Mouse (Mus musculus): ENCODE data around the gene Serinc4. TPM values are rescaled to one million over a fixed set of nuclear protein-coding genes. Genes with fewer than 3 reads are reported as not detected.
"Not testable (repeated sequence)": the region's sequence is repeated elsewhere in the genome, so short reads cannot be mapped to it uniquely, and the experiment has no call there.

Serinc4 gene
- total and polyA plus RNA-seq, 3 experiments, result 0.38 to 1.2 TPM; not detected in 1

GRCm38 (mm10) chr2:121480498-121480897 lies 23.9 kb upstream of the Serinc4 start (continued):
- TF ChIP-seq POLR2AphosphoS5 (IDR thresholded peaks at IDR 0.05; ENCODE audit: borderline replicate concordance, low read depth, low read length) (no peak), POLR2AphosphoS2 (IDR thresholded peaks at IDR 0.05; ENCODE audit: low read length) (no peak), GATA1 (IDR thresholded peaks at IDR 0.05; ENCODE audit: low read depth, low read length) (no peak), MAX (IDR thresholded peaks at IDR 0.05; ENCODE audit: low read length) (peak; percentile 28; the same call in 1 of the 2 replicates), MAZ (IDR thresholded peaks at IDR 0.05; ENCODE audit: low read depth, low read length) (no peak), UBTF (IDR thresholded peaks at IDR 0.05; ENCODE audit: borderline replicate concordance, insufficient read depth, low read depth, low read length) (no peak), TCF12 (IDR thresholded peaks at IDR 0.05; ENCODE audit: low read depth, low read length) (no peak), ZMIZ1 (IDR thresholded peaks at IDR 0.05; ENCODE audit: low read depth, low read length) (no peak)

GRCm38 (mm10) chr2:121477491-121478266 lies 21.1 kb upstream of the Serinc4 start:
- Histone ChIP-seq H3K36me3 (ENCODE audit: control insufficient read depth in 1 of 2, insufficient read depth in 2 of 2, low read length in 2 of 2) (peaks cover 0 to 2% of the 10 kb centered on the region in 2 experiments; a peak in 2 of 4 replicates), H3K9me3 (replicated peaks; ENCODE audit: insufficient read depth, low read length) (no peaks in the 10 kb centered on the region), H3K27me3 (ENCODE audit: control insufficient read depth in 1 of 2, insufficient read depth in 2 of 2, low read length in 2 of 2) (no peaks in the 10 kb centered on the region), H3K79me2 (ENCODE audit: control insufficient read depth, insufficient read depth, low read length, poor library complexity) (peaks cover 3% of the 10 kb centered on the region; the same call in 1 of the 2 replicates), H3K9ac (ENCODE audit: control insufficient read depth, low read depth, low read length, poor library complexity, severe bottlenecking) (no peak overlapping the region), H3K4me3 (ENCODE audit: control insufficient read depth in 1 of 2, insufficient read depth in 1 of 2, low read depth in 2 of 2, low read length in 2 of 2) (no peak overlapping the region), H3K27ac (ENCODE audit: control insufficient read depth, low read depth, low read length) (no peak overlapping the region), H3K4me1 (ENCODE audit: control insufficient read depth in 1 of 2, insufficient read depth in 2 of 2, low read length in 2 of 2) (peaks cover 0 to 2% of the 10 kb centered on the region in 2 experiments; a peak in 3 of 4 replicates)
- no peak for TF ChIP-seq MEF2A (IDR thresholded peaks at IDR 0.05; ENCODE audit: extremely low read depth, insufficient replicate concordance, low read depth, low read length, poor library complexity, severe bottlenecking)
- peak; percentile 63; the same call in 1 of the 2 replicates for TF ChIP-seq ZNF384 (IDR thresholded peaks at IDR 0.05; ENCODE audit: low read depth, low read length)
- TF ChIP-seq TBP (IDR thresholded peaks at IDR 0.05; ENCODE audit: low read depth, low read length), result 0 out of 2 replicates have a peak, but pooled peaks have one; percentile 51
- DNase-seq (ENCODE audit: low read depth, low spot score), result no peak

- DNase-seq (ENCODE audit: low read depth, low spot score); H3K79me2 ChIP-seq (ENCODE audit: control insufficient read depth, insufficient read depth, low read length, poor library complexity); H3K9ac ChIP-seq (ENCODE audit: control insufficient read depth, low read depth, low read length, poor library complexity, severe bottlenecking); H3K4me3 ChIP-seq (ENCODE audit: control insufficient read depth in 1 of 2, insufficient read depth in 1 of 2, low read depth in 2 of 2, low read length in 2 of 2); H3K9me3 ChIP-seq (replicated peaks; ENCODE audit: insufficient read depth, low read length); H3K36me3 ChIP-seq (ENCODE audit: control insufficient read depth in 1 of 2, insufficient read depth in 2 of 2, low read length in 2 of 2); H3K27me3 ChIP-seq (ENCODE audit: control insufficient read depth in 1 of 2, insufficient read depth in 2 of 2, low read length in 2 of 2); H3K4me1 ChIP-seq (ENCODE audit: control insufficient read depth in 1 of 2, insufficient read depth in 2 of 2, low read length in 2 of 2); H3K27ac ChIP-seq (ENCODE audit: control insufficient read depth, low read depth, low read length): not testable (repeated sequence)
Measured at GRCm38 (mm10) chr2:121475306-121475705, 18.7 kb upstream of the Serinc4 start.
